Mouse (Mus musculus) megakaryocyte, embryonic 14.5 days (primary cell): ENCODE data around the gene Zfp296. TPM values are rescaled to one million over a fixed set of nuclear protein-coding genes. Genes with fewer than 3 reads are reported as not detected.
A peak's percentile ranks its signal among the peaks of the same experiment; 100 is the strongest.
"Not testable (repeated sequence)": the region's sequence is repeated elsewhere in the genome, so short reads cannot be mapped to it uniquely, and the experiment has no call there.

Source experiments
- H3K27me3 ChIP-seq: replicated peaks from 2 replicates; pipeline ENCODE3; 2012; ENCODE audit warnings: inconsistent platforms
- H3K36me3 ChIP-seq: replicated peaks from 2 replicates; pipeline ENCODE3; 2012; ENCODE audit warnings: low read length, inconsistent platforms, mixed read lengths
- H3K4me1 ChIP-seq: 2 replicates; pipeline ENCODE4 v1.6.1; 2012; ENCODE audit warnings: inconsistent platforms
- H3K4me3 ChIP-seq: replicated peaks from 2 replicates; pipeline ENCODE3; 2012; ENCODE audit warnings: moderate library complexity, mild to moderate bottlenecking, inconsistent platforms
- H3K9me3 ChIP-seq: 2 replicates; pipeline ENCODE4 v1.6.1; 2012; ENCODE audit warnings: inconsistent platforms
- FLI1 ChIP-seq: IDR thresholded peaks from 2 replicates; pipeline ENCODE4 v1.6.1; 2012; ENCODE audit warnings: low read length, inconsistent platforms, mixed read lengths
- GATA1 ChIP-seq: IDR thresholded peaks from 3 replicates; pipeline ENCODE4 v1.6.1; 2012; ENCODE audit warnings: mixed read lengths, low read length, inconsistent platforms, borderline replicate concordance
- polyA plus RNA-seq: library from polyadenylated mRNA; stranded (reverse); fragments of >175 nt; gene quantifications from 2 replicates; pipeline ENCODE4 v1.2.3, GENCODE M21; 2012; ENCODE audit warnings: low replicate concordance; ENCODE audit not compliant: insufficient read depth

Zfp296 gene
- polyA plus RNA-seq, 1 experiment: 6.0 TPM

- peaks cover 59% of the 10 kb centered on the region for H3K4me1 ChIP-seq
- H3K36me3 ChIP-seq: peaks cover 64% of the 10 kb centered on the region
- no peaks in the 10 kb centered on the region for H3K9me3 ChIP-seq
- H3K4me3 ChIP-seq: peak overlapping the region; percentile 97
- no peaks in the 10 kb centered on the region for H3K27me3 ChIP-seq
- TF ChIP-seq GATA1 (no peak), FLI1 (no peak)
These were observed 26.0 kb downstream of the Zfp296 start for GRCm38 (mm10) chr7:19603055-19603454.

- TF ChIP-seq FLI1 (peak; percentile 91), GATA1 (no peak)
- Histone ChIP-seq H3K9me3 (no peaks in the 10 kb centered on the region), H3K36me3 (peaks cover 54% of the 10 kb centered on the region), H3K4me3 (peak within 1 kb of the TSS; percentile 97), H3K27me3 (no peaks in the 10 kb centered on the region), H3K4me1 (peaks cover 49% of the 10 kb centered on the region)
These were observed 26.9 kb downstream of the Zfp296 start, which contains the start of gene Clasrp for GRCm38 (mm10) chr7:19603849-19604605. Gene Clasrp (minus strand): TSS chr7:19604486.

GRCm38 (mm10) chr7:19604606-19605214 is 27.6 kb downstream of the Zfp296 start:
- peaks cover 43% of the 10 kb centered on the region for H3K4me1 ChIP-seq
- H3K36me3 ChIP-seq: peaks cover 51% of the 10 kb centered on the region
- H3K9me3 ChIP-seq, H3K27me3 ChIP-seq: not testable (repeated sequence)
- H3K4me3 ChIP-seq: peak overlapping the region; percentile 97

GRCm38 (mm10) chr7:19607291-19607690 is 30.2 kb downstream of the Zfp296 start:
- H3K36me3 ChIP-seq: peaks cover 50% of the 10 kb centered on the region
- H3K9me3 ChIP-seq: no peaks in the 10 kb centered on the region
- H3K4me1 ChIP-seq: peaks cover 17% of the 10 kb centered on the region
- no peaks in the 10 kb centered on the region for H3K27me3 ChIP-seq
- TF ChIP-seq GATA1 (no peak), FLI1 (no peak)
- H3K4me3 ChIP-seq: no peak overlapping the region

GRCm38 (mm10) chr7:19609641-19610332 is 32.7 kb downstream of the Zfp296 start:
- no peak overlapping the region for H3K4me3 ChIP-seq
- no peaks in the 10 kb centered on the region for H3K4me1 ChIP-seq
- TF ChIP-seq FLI1 (no peak), GATA1 (no peak)
- peaks cover 61% of the 10 kb centered on the region for H3K36me3 ChIP-seq
- H3K27me3 ChIP-seq: no peaks in the 10 kb centered on the region
- no peaks in the 10 kb centered on the region for H3K9me3 ChIP-seq

GRCm38 (mm10) chr7:19610969-19611368 is 33.9 kb downstream of the Zfp296 start:
- H3K9me3 ChIP-seq: no peaks in the 10 kb centered on the region
- H3K4me3 ChIP-seq: no peak overlapping the region
- H3K27me3 ChIP-seq: no peaks in the 10 kb centered on the region
- TF ChIP-seq GATA1 (no peak), FLI1 (no peak)
- peaks cover 4% of the 10 kb centered on the region; the same call in 1 of the 2 replicates for H3K4me1 ChIP-seq
- H3K36me3 ChIP-seq: peaks cover 73% of the 10 kb centered on the region

GRCm38 (mm10) chr7:19615036-19615577 is 38.0 kb downstream of the Zfp296 start:
- Histone ChIP-seq H3K4me1 (peaks cover 10% of the 10 kb centered on the region), H3K9me3 (no peaks in the 10 kb centered on the region), H3K36me3 (peaks cover 78% of the 10 kb centered on the region), H3K27me3 (peaks cover 1% of the 10 kb centered on the region), H3K4me3 (no peak overlapping the region)
- TF ChIP-seq FLI1 (no peak), GATA1 (no peak)

- Histone ChIP-seq H3K9me3 (no peaks in the 10 kb centered on the region), H3K4me3 (peak overlapping the region; percentile 38), H3K36me3 (peaks cover 54% of the 10 kb centered on the region), H3K27me3 (peaks cover 3% of the 10 kb centered on the region), H3K4me1 (peaks cover 26% of the 10 kb centered on the region)
- TF ChIP-seq GATA1 (no peak), FLI1 (no peak)
These were observed 42.1 kb downstream of the Zfp296 start for GRCm38 (mm10) chr7:19619004-19619801.

GRCm38 (mm10) chr7:19620811-19621210 is 43.7 kb downstream of the Zfp296 start:
- peaks cover 26% of the 10 kb centered on the region for H3K4me1 ChIP-seq
- H3K36me3 ChIP-seq: peaks cover 38% of the 10 kb centered on the region
- peaks cover 3% of the 10 kb centered on the region for H3K27me3 ChIP-seq
- no peaks in the 10 kb centered on the region for H3K9me3 ChIP-seq
- H3K4me3 ChIP-seq: no peak overlapping the region
- no peak for TF ChIP-seq GATA1
- no peak for TF ChIP-seq FLI1
